ENCODE assay signal across 19 mouse cellular contexts in genomic region chr8:45883793-45884192, GRCm38 (mm10). TPM values are rescaled to one million over a fixed set of nuclear protein-coding genes. Genes with fewer than 3 reads are reported as not detected.
"Had no signal": no experiment of that assay in that cellular context is flagged by ENCODE, and none has a peak within 500 bp of the region (broad histone marks: within the 10 kb centered on the region; RNA-seq: fewer than 3 reads in every experiment).

No protein-coding gene starts in this region.

- DNase-seq: kidney, adult 11 months; layer of hippocampus, adult 9-11 months; right cerebral cortex, adult 18-20 months; right cerebral cortex, postnatal 14 days; right cerebral cortex, postnatal 4 days; thymus, adult 2 months; thymus, postnatal 14 days had no signal

- H3K27me3 ChIP-seq: lung, embryonic 15.5 days; neural tube, embryonic 15.5 days had no signal

- H3K9me3 ChIP-seq: liver, embryonic 12.5 days; liver, embryonic 15.5 days; lung, embryonic 15.5 days; midbrain, embryonic 12.5 days; midbrain, embryonic 15.5 days had no signal

- H3K36me3 ChIP-seq: liver, embryonic 12.5 days; liver, embryonic 15.5 days; lung, embryonic 15.5 days; midbrain, embryonic 12.5 days; midbrain, embryonic 15.5 days; neural tube, embryonic 12.5 days; neural tube, embryonic 15.5 days had no signal

- H3K4me1 ChIP-seq: liver, embryonic 12.5 days; liver, embryonic 15.5 days had no signal

- ATAC-seq: liver, embryonic 12.5 days had no signal

- H3K4me3 ChIP-seq: liver, embryonic 15.5 days had no signal

- H3K27ac ChIP-seq: layer of hippocampus, adult 2 months; liver, embryonic 12.5 days; liver, embryonic 15.5 days; lung, embryonic 15.5 days; midbrain, embryonic 12.5 days; midbrain, embryonic 15.5 days; neural tube, embryonic 12.5 days; neural tube, embryonic 15.5 days had no signal

- H3K9ac ChIP-seq: liver, embryonic 12.5 days; liver, embryonic 15.5 days; midbrain, embryonic 12.5 days; midbrain, embryonic 15.5 days; neural tube, embryonic 12.5 days had no signal

RNA-seq across cellular contexts. Expression of gene Ccdc110, which starts 50.6 kb away (rescaled TPM):
- polyA plus RNA-seq: kidney, embryonic 16.5 days; large intestine, adult 2 months; limb, embryonic 11.5 days; liver, embryonic 12.5 days; liver, embryonic 15.5 days; lung, embryonic 15.5 days; midbrain, embryonic 12.5 days; stomach, embryonic 14.5 days; thymus, adult 2 months had no signal
